Mouse (Mus musculus) liver, postnatal 0 days (tissue): ENCODE data around the gene Ubtd1. TPM values are rescaled to one million over a fixed set of nuclear protein-coding genes. Genes with fewer than 3 reads are reported as not detected.

ENCODE experiments used
- ATAC-seq: fragments of 200-750 bp; cut with Nextera tagmentation; 2 replicates; pipeline ENCODE4 v1.8.0; 2017; ENCODE audit warnings: mild to moderate bottlenecking, moderate library complexity
- DNase-seq: peaks from one replicate; pipeline ENCODE4 v3.0.0-alpha.2; 2016
- H3K27ac ChIP-seq: fragments of 300-500 bp; sonication (generic); 2 replicates; pipeline ENCODE4 v1.5.1; 2014; ENCODE audit warnings: antibody characterized with exemption, moderate library complexity, mild to moderate bottlenecking, low read depth
- H3K27me3 ChIP-seq: fragments of 300-500 bp; sonication (generic); 2 replicates; pipeline ENCODE4 v1.6.1; 2014; ENCODE audit warnings: low read length, control low read depth, mixed read lengths; ENCODE audit not compliant: insufficient read depth
- H3K36me3 ChIP-seq: fragments of 300-500 bp; sonication (generic); replicated peaks from 2 replicates; pipeline ENCODE4 v1.6.1; 2014; ENCODE audit warnings: mild to moderate bottlenecking, control low read depth, low read length, moderate library complexity, mixed read lengths; ENCODE audit not compliant: insufficient read depth
- H3K4me1 ChIP-seq: fragments of 300-500 bp; sonication (generic); 2 replicates; pipeline ENCODE4 v1.6.1; 2014; ENCODE audit warnings: antibody characterized with exemption, mild to moderate bottlenecking, control low read depth; ENCODE audit not compliant: insufficient read depth
- H3K4me2 ChIP-seq: fragments of 300-500 bp; sonication (generic); 2 replicates; pipeline ENCODE4 v1.6.1; 2014; ENCODE audit warnings: low read depth, mild to moderate bottlenecking, low read length, moderate library complexity, mixed read lengths
- H3K4me3 ChIP-seq: fragments of 300-500 bp; sonication (generic); 2 replicates; pipeline ENCODE4 v1.5.1; 2014; ENCODE audit warnings: low read depth, low read length
- H3K9ac ChIP-seq: fragments of 300-500 bp; sonication (generic); replicated peaks from 2 replicates; pipeline ENCODE4 v1.6.1; 2014; ENCODE audit warnings: mild to moderate bottlenecking, moderate library complexity
- H3K9me3 ChIP-seq: fragments of 300-500 bp; sonication (generic); 2 replicates; pipeline ENCODE4 v1.6.1; 2016; ENCODE audit warnings: mild to moderate bottlenecking, control low read depth, low read length, mixed read lengths
- CTCF ChIP-seq: sonication (generic); IDR thresholded peaks from 2 replicates; pipeline ENCODE4 v1.5.1; 2016; ENCODE audit warnings: antibody characterized with exemption, low read depth
- EP300 ChIP-seq: IDR thresholded peaks from 2 replicates; pipeline ENCODE4 v1.6.1; 2016; ENCODE audit warnings: antibody characterized with exemption, low read depth, mild to moderate bottlenecking
- WGBS: fragments of 180-500 bp; shearing (Covaris S2); extraction: QIAGEN DNeasy Blood & Tissue Kit; methylation state at CpG from one replicate; pipeline ENCODE4 v1.1.7; 2014; ENCODE audit not compliant: insufficient replicate concordance; 5-methylcytosine and 5-hydroxymethylcytosine counted together
- polyA plus RNA-seq: library from polyadenylated mRNA; unstranded; fragments of >200 nt; fragmentation: Nextera tagmentation; extraction: Ambion mirVana; gene quantifications from 2 replicates; pipeline ENCODE4 v1.2.1, GENCODE M21; 2015

Gene Ubtd1
- polyA plus RNA-seq, 1 experiment from 2014 or later = 6.9 TPM

DNA sequence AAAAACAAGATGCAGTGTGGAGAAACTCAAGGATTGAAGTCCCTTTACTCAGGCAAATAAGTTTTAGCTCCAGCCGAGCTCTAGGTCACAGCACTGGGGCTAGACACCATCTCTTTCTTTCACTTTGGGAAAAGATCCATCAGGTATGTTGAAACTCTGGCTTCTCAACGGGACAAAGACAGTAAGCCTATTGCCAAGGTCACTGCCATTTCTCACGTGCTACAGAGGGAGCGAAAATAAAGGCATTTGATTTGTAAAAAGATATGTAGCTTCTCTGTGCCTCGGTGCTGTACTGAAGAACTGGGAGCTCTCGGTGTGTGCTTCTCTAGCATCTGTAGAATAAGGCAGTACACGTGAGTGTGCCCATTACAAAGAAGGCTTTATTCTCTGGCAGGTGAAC is 37.7 kb upstream of the Ubtd1 start:
- 85% methylated on average over 7 of the region's 7 CpGs for WGBS
- Histone ChIP-seq H3K4me2 (no peak overlapping the region), H3K9ac (no peak overlapping the region), H3K36me3 (peaks cover 88% of the 10 kb centered on the region), H3K27me3 (no peaks in the 10 kb centered on the region), H3K9me3 (no peaks in the 10 kb centered on the region), H3K4me1 (no peaks in the 10 kb centered on the region; the same call in 1 of the 2 replicates), H3K4me3 (no peak overlapping the region), H3K27ac (no peak overlapping the region)
- TF ChIP-seq EP300 = no peak
- no peak for TF ChIP-seq CTCF
- no peak for DNase-seq
- ATAC-seq = no peak

DNA sequence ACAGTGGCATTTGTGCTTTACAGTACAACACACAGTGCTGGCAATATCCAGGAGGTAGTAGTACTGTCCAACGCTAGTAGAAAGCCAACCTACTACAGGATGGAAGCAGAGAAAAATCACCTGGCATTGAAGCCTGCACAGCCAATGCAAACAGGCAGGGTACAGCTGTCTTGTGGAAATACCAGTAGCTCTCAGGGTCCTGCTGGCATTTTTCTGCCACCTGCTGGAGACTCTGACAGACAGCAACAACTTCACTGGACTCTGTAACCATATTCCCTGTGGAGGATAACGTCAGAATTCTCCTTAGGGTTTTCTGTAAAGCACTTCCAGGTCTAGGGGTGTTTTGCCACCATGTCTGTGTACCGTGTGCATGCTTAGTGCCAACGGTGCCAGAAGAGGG is 29.3 kb upstream of the Ubtd1 start:
- no peak for DNase-seq
- Histone ChIP-seq H3K4me3 (no peak overlapping the region), H3K9ac (no peak overlapping the region), H3K4me1 (no peaks in the 10 kb centered on the region), H3K9me3 (no peaks in the 10 kb centered on the region), H3K4me2 (no peak overlapping the region), H3K27ac (no peak overlapping the region), H3K36me3 (peaks cover 89% of the 10 kb centered on the region), H3K27me3 (no peaks in the 10 kb centered on the region)
- 78% methylated on average over 4 of the region's 4 CpGs for WGBS
- no peak for ATAC-seq
- peak; percentile 64 for TF ChIP-seq CTCF
- no peak for TF ChIP-seq EP300

DNA sequence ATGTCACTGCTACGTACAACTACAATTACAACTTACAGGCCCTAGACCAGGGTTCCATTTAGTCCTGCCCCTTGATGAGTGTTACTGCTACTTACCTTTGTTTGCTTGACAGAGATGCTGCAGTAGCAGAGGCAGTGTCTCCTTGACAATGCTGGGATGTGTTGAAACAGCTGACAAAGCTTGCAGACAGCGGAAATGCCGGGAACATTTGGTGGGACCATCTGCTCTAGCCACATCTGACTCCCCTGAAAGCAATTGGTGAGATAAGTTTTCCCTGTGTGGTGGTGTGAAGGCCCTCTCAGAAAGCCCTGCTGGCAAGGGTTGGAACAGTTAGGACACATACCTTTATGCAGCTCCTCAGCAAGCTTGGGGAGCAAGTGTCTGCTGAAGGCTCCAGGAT is 28.0 kb upstream of the Ubtd1 start:
- Histone ChIP-seq H3K27ac (no peak overlapping the region), H3K4me2 (no peak overlapping the region), H3K36me3 (peaks cover 88% of the 10 kb centered on the region), H3K4me1 (no peaks in the 10 kb centered on the region), H3K9me3 (no peaks in the 10 kb centered on the region), H3K27me3 (no peaks in the 10 kb centered on the region), H3K9ac (no peak overlapping the region), H3K4me3 (no peak overlapping the region)
- WGBS = 87% methylated on average over 3 of the region's 3 CpGs
- no peak for DNase-seq
- no peak for ATAC-seq
- TF ChIP-seq EP300 = no peak
- TF ChIP-seq CTCF = no peak

DNA sequence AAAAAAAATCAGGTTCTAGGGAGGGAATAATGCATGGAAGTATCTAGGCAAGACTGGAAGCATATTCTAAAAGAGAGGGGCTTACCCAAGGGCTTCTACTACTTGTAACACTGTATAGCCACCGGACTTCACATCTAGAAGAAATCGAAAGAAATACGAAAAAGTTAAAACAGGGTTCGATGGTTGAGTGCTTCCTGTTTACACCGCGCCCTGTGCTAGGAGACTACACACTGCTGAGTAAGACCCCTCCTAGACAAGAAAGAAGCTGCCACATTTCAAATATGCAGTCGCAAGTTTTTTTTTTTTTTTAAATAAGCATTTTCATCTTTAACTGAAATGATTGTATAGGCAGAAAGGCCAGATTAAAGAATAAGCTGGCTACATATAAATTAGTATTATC is 11.9 kb upstream of the Ubtd1 start:
- DNase-seq (no peak), ATAC-seq (no peak)
- no peak for TF ChIP-seq EP300
- TF ChIP-seq CTCF = no peak
- Histone ChIP-seq H3K36me3 (peaks cover 27% of the 10 kb centered on the region), H3K9ac (no peak overlapping the region), H3K4me1 (no peaks in the 10 kb centered on the region), H3K4me3 (no peak overlapping the region), H3K27ac (no peak overlapping the region), H3K4me2 (no peak overlapping the region), H3K27me3 (no peaks in the 10 kb centered on the region), H3K9me3 (no peaks in the 10 kb centered on the region)
- 87% methylated on average over 7 of the region's 7 CpGs for WGBS

DNA sequence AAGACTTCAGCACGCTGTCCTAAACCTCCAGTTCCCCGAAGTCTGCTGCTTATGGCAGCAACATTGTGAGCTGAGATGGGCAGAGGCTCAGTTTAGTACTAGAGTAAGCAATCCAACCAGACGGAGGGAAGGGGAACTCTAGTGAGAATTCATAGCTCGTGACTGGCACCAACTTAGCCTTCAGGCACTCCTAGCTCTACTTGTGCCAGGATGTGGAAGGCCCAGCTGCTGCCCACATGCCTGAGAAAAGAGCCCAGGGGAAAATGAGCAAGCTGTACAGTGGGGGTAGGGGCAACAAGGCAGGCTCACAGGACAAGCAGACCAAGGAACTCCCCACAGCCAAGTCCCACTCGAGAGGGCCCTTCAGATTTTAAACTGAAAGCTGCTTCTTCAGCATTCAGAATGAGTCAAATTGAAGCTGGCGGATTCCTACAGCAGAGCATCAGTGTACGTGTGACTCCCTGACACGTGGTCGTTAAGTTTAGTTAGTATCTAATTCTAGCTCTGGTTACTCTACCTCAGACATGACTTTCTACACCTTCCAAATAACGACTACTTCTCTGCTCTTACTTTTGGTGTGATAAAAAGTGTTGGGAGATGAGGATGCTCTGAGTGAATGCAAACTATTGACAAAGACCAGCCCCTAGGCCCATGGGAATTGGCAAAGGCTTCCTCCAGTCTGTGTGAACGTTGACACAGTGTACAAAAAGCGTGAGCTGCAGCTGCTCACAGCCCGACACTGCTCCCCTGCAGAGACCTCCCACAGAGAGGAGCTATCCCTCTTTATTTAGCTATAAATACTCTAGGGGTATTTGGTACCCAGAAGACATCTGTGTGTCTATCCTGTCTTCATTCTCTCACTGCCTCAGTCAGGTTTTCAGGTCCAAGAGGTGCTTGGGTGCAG is 7.4 kb upstream of the Ubtd1 start:
- Histone ChIP-seq H3K4me2 (no peak overlapping the region), H3K9ac (no peak overlapping the region), H3K36me3 (no peaks in the 10 kb centered on the region; the same call in 1 of the 2 replicates), H3K4me3 (no peak overlapping the region), H3K27me3 (no peaks in the 10 kb centered on the region), H3K27ac (no peak overlapping the region), H3K9me3 (no peaks in the 10 kb centered on the region), H3K4me1 (peaks cover 3% of the 10 kb centered on the region; the same call in 1 of the 2 replicates)
- WGBS = 76% methylated on average over 13 of the region's 13 CpGs
- no peak for TF ChIP-seq EP300
- no peak for TF ChIP-seq CTCF
- DNase-seq = no peak
- ATAC-seq = no peak

DNA sequence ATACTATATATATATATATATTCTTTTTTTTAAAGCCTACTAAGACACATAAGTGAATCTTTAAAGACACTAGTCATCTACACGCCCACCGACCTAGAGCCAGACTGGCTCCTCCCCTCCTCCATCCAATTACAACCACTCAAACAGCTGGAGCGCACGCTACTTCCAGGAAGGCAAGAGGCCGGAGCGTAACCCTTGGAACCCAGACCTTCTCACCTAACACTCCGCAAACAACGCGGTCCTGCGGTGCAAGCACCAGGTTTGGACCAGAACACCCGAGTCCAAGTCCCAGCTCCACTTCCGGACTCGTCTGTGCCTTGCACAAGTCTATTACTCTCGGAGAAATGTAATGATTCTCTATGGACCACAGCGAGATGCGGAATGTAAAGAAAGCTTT is 1.1 kb upstream of the Ubtd1 start:
- Histone ChIP-seq H3K27ac (peak overlapping the region; percentile 94), H3K4me3 (peak overlapping the region; percentile 92), H3K9me3 (no peaks in the 10 kb centered on the region), H3K4me1 (peaks cover 18% of the 10 kb centered on the region), H3K4me2 (peak overlapping the region; percentile 99), H3K9ac (peak overlapping the region; percentile 73), H3K36me3 (0 out of 2 replicates have a peak, but pooled peaks cover 4% of the 10 kb centered on the region), H3K27me3 (peaks cover 13% of the 10 kb centered on the region)
- DNase-seq (peak; percentile 66), ATAC-seq (peak; percentile 5)
- TF ChIP-seq CTCF (no peak), EP300 (no peak)
- WGBS = under 1% methylated on average over 16 of the region's 16 CpGs
